Mouse (Mus musculus) neural tube, embryonic 14.5 days (tissue): ENCODE data around the gene Cyp4f14. TPM values are rescaled to one million over a fixed set of nuclear protein-coding genes. Genes with fewer than 3 reads are reported as not detected.

Experiments
- ATAC-seq: fragments of 200-750 bp; cut with Nextera tagmentation; 2 replicates; pipeline ENCODE4 v1.8.0; 2017; ENCODE audit warnings: low read depth, mild to moderate bottlenecking, moderate TSS enrichment, moderate library complexity
- H3K27ac ChIP-seq: fragments of 300-500 bp; sonication (generic); 2 replicates; pipeline ENCODE4 v1.5.1; 2014; ENCODE audit warnings: low read depth, mild to moderate bottlenecking, control low read depth, low read length, moderate library complexity, mixed read lengths
- H3K27me3 ChIP-seq: fragments of 300-500 bp; sonication (generic); 2 replicates; pipeline ENCODE4 v1.6.1; 2014; ENCODE audit warnings: low read length; ENCODE audit not compliant: control insufficient read depth, insufficient read depth
- H3K36me3 ChIP-seq: fragments of 300-500 bp; sonication (generic); 2 replicates; pipeline ENCODE4 v1.6.1; 2014; ENCODE audit warnings: low read length, mixed read lengths; ENCODE audit not compliant: control insufficient read depth, insufficient read depth
- H3K4me1 ChIP-seq: fragments of 300-500 bp; sonication (generic); 2 replicates; pipeline ENCODE4 v1.6.1; 2014; ENCODE audit warnings: low read length; ENCODE audit not compliant: control insufficient read depth, insufficient read depth
- H3K4me2 ChIP-seq: fragments of 300-500 bp; sonication (generic); 2 replicates; pipeline ENCODE4 v1.6.1; 2014; ENCODE audit warnings: mild to moderate bottlenecking, low read depth, low read length, control low read depth
- H3K4me3 ChIP-seq: fragments of 300-500 bp; sonication (generic); 2 replicates; pipeline ENCODE4 v1.5.1; 2014; ENCODE audit warnings: low read depth, low read length, control low read depth, mixed read lengths
- H3K9ac ChIP-seq: fragments of 300-500 bp; sonication (generic); replicated peaks from 2 replicates; pipeline ENCODE4 v1.6.1; 2014; ENCODE audit warnings: low read depth, mild to moderate bottlenecking, control low read depth, low read length, mixed read lengths
- H3K9me3 ChIP-seq: fragments of 300-500 bp; sonication (generic); 2 replicates; pipeline ENCODE4 v1.6.1; 2016; ENCODE audit warnings: low read length; ENCODE audit not compliant: control insufficient read depth
- WGBS: fragments of 180-500 bp; shearing (Covaris S2); extraction: QIAGEN DNeasy Blood & Tissue Kit; methylation state at CpG from one replicate; pipeline ENCODE4 v1.1.7; 2014; 5-methylcytosine and 5-hydroxymethylcytosine counted together
- polyA plus RNA-seq: library from polyadenylated mRNA; unstranded; fragments of >200 nt; fragmentation: Nextera tagmentation; extraction: Ambion mirVana; gene quantifications from 2 replicates; pipeline ENCODE4 v1.2.1, GENCODE M21; 2014

The Cyp4f14 gene
- not detected in 2 replicates for polyA plus RNA-seq

DNA sequence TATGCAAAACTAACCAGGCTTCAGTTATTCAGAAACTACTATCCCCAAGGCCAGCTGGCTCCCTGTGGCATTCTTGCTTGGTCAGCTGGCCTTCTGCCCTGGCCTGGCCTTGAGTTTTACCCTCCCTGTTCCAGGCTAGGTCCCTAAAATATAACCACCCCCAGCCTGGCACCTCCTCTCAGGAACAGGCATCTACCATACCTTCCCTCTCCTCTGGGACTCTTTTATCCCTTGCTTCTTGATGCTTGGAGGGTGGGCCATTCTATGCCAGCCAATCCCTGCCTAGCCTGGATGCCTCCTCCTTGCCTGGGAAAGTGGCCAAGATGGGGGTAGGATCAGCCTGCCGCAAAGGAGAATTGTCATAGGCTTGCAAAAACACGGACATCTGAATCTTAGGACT lies at the start of gene Cyp4f14:
Cyp4f14 (minus strand) TSS at position 212 of the 400 bp plus-strand sequence.
- Histone ChIP-seq H3K4me1 (no peaks in the 10 kb centered on the region), H3K36me3 (no peaks in the 10 kb centered on the region), H3K27ac (no peak within 1 kb of the TSS), H3K27me3 (no peaks in the 10 kb centered on the region), H3K9me3 (no peaks in the 10 kb centered on the region; the same call in 1 of the 2 replicates), H3K4me3 (no peak within 1 kb of the TSS), H3K4me2 (no peak within 1 kb of the TSS), H3K9ac (no peak within 1 kb of the TSS)
- whole genome bisulfite sequencing: 70% methylated on average over 2 of the region's 2 CpGs
- no peak for ATAC-seq

DNA sequence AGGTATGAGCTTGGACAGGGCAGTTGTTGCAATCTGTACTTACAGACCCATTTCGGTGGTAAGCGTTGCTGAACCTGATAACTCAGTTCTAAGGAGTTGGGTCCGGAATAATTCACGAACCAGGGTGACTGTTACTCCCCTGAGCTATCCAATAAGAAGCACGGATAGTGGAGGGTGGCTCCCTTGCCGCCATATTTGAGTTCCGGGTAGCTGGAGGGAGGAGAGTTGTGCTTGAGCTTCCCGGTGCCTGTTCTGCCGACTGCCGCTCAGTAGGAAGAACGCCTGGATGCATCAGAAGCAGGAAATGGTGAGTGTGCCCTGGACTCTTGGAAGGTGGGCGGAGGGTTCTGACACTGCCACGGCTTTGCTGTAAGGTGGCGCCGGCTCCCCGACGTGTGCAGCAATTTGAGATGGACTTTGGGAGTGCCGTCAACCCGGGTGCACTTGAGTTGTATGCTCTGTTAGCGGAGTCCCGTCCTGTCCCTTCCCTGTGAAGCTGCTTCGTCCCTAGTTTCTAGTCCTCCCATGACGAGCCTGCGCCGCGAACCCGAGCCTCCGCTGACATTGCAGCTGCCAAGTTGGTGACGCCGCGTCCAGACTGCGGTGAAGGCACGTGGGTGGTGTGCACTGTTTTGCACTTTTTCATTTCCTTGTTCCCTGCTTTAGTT lies 48.6 kb upstream of the Cyp4f14 start, which contains the start of gene Zfp472:
Zfp472 (plus strand) TSS at position 192 of the 668 bp plus-strand sequence.
- Histone ChIP-seq H3K4me3 (peak within 1 kb of the TSS; percentile 56), H3K9ac (peak within 1 kb of the TSS; percentile 51), H3K4me2 (peak within 1 kb of the TSS; percentile 80), H3K27ac (peak within 1 kb of the TSS; percentile 58), H3K4me1 (peaks cover 12% of the 10 kb centered on the region), H3K27me3 (no peaks in the 10 kb centered on the region), H3K9me3 (no peaks in the 10 kb centered on the region), H3K36me3 (no peaks in the 10 kb centered on the region)
- peak; percentile 100 for ATAC-seq
- WGBS: under 1% methylated on average over 33 of the region's 33 CpGs

DNA sequence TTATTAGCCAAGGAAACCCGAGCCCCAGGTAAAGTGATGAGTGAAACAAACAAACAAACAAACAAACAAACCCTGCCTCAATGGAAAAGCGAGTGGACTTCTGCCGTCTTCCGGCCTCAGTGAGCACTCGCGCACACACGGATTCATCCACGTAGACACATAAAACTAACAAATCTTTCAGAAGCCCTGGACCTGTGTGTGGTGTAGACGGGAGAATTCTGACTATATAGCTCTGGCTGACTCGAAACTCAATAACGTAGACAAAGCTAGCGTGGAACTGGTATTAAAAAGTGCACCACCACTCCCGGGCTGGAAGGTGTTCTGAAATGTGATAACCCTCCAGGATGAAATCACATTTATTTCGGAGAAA lies 48.1 kb upstream of the Cyp4f14 start:
- ATAC-seq: peak; percentile 74
- WGBS: under 1% methylated on average over 14 of the region's 14 CpGs

DNA sequence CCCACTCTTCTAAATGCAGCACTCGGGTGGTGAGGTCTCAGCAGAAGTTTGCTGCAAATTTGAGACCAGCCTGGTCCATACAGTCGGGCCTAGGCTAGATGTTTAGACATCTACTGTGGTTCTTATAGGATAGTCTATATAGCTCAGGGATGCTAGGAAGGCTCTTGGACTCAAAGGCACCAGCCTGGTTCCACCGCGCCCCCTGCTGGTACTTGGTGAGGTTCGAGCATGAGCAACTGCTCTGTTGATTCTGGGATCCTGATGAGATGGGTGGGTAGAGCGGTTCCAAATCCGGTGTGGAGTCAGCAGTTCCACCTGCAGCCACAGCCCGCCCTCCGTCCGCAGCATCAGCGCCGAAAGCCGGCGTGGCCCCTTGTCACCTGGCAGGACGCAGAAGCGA lies 34.3 kb upstream of the Cyp4f14 start:
- H3K27me3 ChIP-seq: no peaks in the 10 kb centered on the region
- H3K4me2 ChIP-seq: no peak overlapping the region

More for the DNA sequence above, 48.1 kb upstream of the Cyp4f14 start:
- Histone ChIP-seq H3K27ac (peak overlapping the region; percentile 16; the same call in 1 of the 2 replicates), H3K4me1 (peaks cover 12% of the 10 kb centered on the region), H3K36me3 (no peaks in the 10 kb centered on the region), H3K4me3 (peak overlapping the region; percentile 56), H3K4me2 (peak overlapping the region; percentile 80), H3K27me3 (no peaks in the 10 kb centered on the region), H3K9ac (peak overlapping the region; percentile 51), H3K9me3 (no peaks in the 10 kb centered on the region)

DNA sequence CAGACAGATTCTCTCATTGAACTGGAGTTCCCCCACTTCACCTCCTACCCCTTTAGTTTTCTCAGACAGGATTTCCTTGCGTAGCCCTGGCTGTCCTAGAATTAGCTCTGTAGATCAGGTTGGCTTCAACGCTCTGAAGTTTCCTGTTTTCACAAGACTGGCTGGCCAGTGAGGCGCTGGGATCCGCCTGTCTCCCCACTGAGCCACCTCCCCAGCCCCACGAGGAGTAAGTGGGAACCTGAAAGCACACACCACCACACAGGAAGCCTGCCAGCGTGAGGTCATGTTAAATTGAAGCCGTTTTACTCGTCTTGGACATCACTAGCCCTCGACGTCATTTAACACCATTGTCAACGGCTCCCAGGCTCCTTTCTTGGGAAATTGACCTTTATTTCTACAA lies 33.9 kb upstream of the Cyp4f14 start:
- WGBS: 81% methylated on average over 11 of the region's 11 CpGs
- no peak for ATAC-seq
- Histone ChIP-seq H3K27ac (no peak overlapping the region), H3K4me1 (no peaks in the 10 kb centered on the region), H3K4me2 (no peak overlapping the region), H3K36me3 (no peaks in the 10 kb centered on the region), H3K4me3 (no peak overlapping the region), H3K27me3 (no peaks in the 10 kb centered on the region), H3K9ac (no peak overlapping the region), H3K9me3 (no peaks in the 10 kb centered on the region)

More for the DNA sequence above, 34.3 kb upstream of the Cyp4f14 start:
- Histone ChIP-seq H3K4me3 (no peak overlapping the region), H3K4me1 (no peaks in the 10 kb centered on the region), H3K9me3 (no peaks in the 10 kb centered on the region), H3K36me3 (no peaks in the 10 kb centered on the region), H3K9ac (no peak overlapping the region), H3K27ac (no peak overlapping the region)
- WGBS: 31% methylated on average over 16 of the region's 16 CpGs
- ATAC-seq: no peak

DNA sequence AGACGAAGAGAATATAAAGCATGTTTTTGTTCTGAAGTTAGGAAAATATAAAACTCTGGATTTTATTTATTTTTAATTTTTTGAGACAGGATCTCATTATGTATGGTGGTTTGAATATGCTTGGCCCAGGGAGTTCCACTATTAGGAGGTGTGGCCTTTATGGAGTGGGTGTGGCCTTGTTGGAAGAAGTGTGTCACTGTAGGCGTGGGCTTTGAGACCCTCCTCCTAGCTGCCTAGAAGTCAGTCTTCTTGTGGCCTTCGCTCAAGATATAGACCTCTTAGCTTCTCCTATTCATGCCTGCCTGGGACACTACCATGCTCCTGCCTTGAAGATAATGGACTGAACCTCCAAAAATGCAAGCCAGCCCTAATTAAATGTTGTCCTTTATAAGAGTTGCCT lies 33.0 kb upstream of the Cyp4f14 start:
- Histone ChIP-seq H3K4me3 (no peak overlapping the region), H3K4me1 (no peaks in the 10 kb centered on the region), H3K4me2 (no peak overlapping the region), H3K27me3 (no peaks in the 10 kb centered on the region), H3K9ac (no peak overlapping the region), H3K9me3 (no peaks in the 10 kb centered on the region), H3K27ac (no peak overlapping the region), H3K36me3 (no peaks in the 10 kb centered on the region)
- WGBS: 92% methylated on average over 3 of the region's 3 CpGs
- no peak for ATAC-seq

DNA sequence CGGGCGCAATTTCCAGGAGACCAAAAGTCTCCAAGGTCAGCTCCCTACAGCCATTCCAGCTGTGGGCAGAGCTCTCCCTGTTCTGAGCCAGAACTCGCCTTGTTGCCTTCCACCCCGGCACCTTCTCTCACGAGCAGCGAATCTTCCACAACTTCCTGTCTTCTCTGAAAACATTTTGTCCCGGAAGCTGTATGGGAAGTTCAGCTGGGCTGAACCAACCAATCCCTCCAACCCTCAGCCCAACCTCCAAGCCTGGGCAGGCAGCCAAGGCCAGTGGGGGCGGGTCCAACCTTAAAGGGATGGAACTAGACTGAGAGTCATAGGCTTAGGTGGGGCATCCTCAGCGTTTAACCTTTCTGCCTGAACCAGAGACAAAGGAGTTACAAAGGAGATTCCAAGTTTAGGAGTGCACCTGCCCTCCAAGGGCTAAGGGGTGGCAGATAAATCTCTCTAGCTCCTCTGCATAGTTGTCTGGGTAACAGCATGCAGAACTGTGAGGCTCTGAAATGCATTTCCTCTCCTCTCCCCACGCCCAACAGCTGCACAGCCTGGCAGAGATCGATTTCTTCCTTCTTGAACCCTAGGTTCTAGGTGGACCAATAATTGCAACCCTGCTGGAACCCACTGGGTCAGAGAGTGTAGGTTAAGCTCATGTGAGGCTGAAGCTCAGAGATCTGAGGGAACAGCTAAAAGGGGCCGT lies 30.2 kb upstream of the Cyp4f14 start, which contains the start of gene Cyp4f13:
Cyp4f13 (minus strand) TSS at position 188 of the 700 bp plus-strand sequence.
- peak; percentile 96 for ATAC-seq
- no peaks in the 10 kb centered on the region for H3K9me3 ChIP-seq
- no peaks in the 10 kb centered on the region for H3K4me1 ChIP-seq
- WGBS: 51% methylated on average over 12 of the region's 12 CpGs
- H3K27ac ChIP-seq: peak within 1 kb of the TSS; percentile 50; the same call in 1 of the 2 replicates
- H3K27me3 ChIP-seq: no peaks in the 10 kb centered on the region
- peak within 1 kb of the TSS; percentile 43 for H3K9ac ChIP-seq
- no peaks in the 10 kb centered on the region for H3K36me3 ChIP-seq
- peak within 1 kb of the TSS; percentile 40 for H3K4me3 ChIP-seq
- H3K4me2 ChIP-seq: peak within 1 kb of the TSS; percentile 72

DNA sequence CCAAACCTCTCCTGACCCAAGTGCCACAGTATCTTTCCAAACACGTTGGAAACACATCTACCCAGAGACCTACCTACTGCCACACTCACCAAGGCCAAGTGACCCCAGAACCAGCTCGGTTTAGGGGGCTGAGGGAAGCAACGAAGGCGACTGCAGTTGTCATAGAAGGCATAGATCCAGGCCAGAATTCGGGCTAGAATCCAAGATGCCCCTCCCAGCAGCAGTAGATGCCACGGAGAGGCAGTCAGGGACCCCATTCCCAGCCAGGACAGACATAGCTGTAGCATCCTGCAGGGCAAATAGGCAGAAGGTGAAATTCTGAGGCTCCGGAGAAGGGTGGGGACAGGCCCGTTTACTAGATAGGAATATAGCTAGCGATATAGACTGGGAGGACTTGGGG lies 29.6 kb upstream of the Cyp4f14 start:
- WGBS: 68% methylated on average over 9 of the region's 9 CpGs
- H3K4me1 ChIP-seq: no peaks in the 10 kb centered on the region
- peak overlapping the region; percentile 50; the same call in 1 of the 2 replicates for H3K27ac ChIP-seq
- H3K4me2 ChIP-seq: peak overlapping the region; percentile 72
- H3K4me3 ChIP-seq: peak overlapping the region; percentile 40
- ATAC-seq: no peak
- H3K27me3 ChIP-seq: no peaks in the 10 kb centered on the region
- H3K9me3 ChIP-seq: no peaks in the 10 kb centered on the region
- peak overlapping the region; percentile 43 for H3K9ac ChIP-seq
- H3K36me3 ChIP-seq: no peaks in the 10 kb centered on the region
